Mouse (Mus musculus) right cerebral cortex, postnatal 4 days (tissue): ENCODE results near the gene Abcb10.
"Not testable (repeated sequence)": the region's sequence is repeated elsewhere in the genome, so short reads cannot be mapped to it uniquely, and the experiment has no call there.

Experiments used
- DNase-seq: peaks from one replicate; pipeline ENCODE4 v3.0.0-alpha.2; 2022

Gene Abcb10

GRCm38 (mm10) chr8:123978926-123979325 is 4.0 kb downstream of the Abcb10 start:
- no peak for DNase-seq

GRCm38 (mm10) chr8:123978166-123978838 is 4.6 kb downstream of the Abcb10 start:
- DNase-seq, result no peak

GRCm38 (mm10) chr8:123977499-123977898 is 5.4 kb downstream of the Abcb10 start:
- no peak for DNase-seq

GRCm38 (mm10) chr8:123973495-123973894 is 9.4 kb downstream of the Abcb10 start:
- DNase-seq, result no peak

GRCm38 (mm10) chr8:123966896-123967295 is 16.0 kb downstream of the Abcb10 start:
- no peak for DNase-seq

- no peak for DNase-seq
These were observed 21.6 kb downstream of the Abcb10 start for GRCm38 (mm10) chr8:123961371-123961770.

GRCm38 (mm10) chr8:123960556-123960955 is 22.4 kb downstream of the Abcb10 start:
- not testable (repeated sequence) for DNase-seq

GRCm38 (mm10) chr8:123960056-123960455 is 22.9 kb downstream of the Abcb10 start:
- no peak for DNase-seq

GRCm38 (mm10) chr8:123959473-123959872 is 23.4 kb downstream of the Abcb10 start:
- DNase-seq, result no peak

- DNase-seq, result peak; percentile 21
These were observed 24.8 kb downstream of the Abcb10 start for GRCm38 (mm10) chr8:123958130-123958529.

GRCm38 (mm10) chr8:123954246-123954645 is 28.7 kb downstream of the Abcb10 start:
- DNase-seq, result no peak

GRCm38 (mm10) chr8:123953686-123954085 is 29.2 kb downstream of the Abcb10 start:
- no peak for DNase-seq

GRCm38 (mm10) chr8:123950077-123950802 is 32.7 kb downstream of the Abcb10 start:
- DNase-seq, result peak; percentile 31

GRCm38 (mm10) chr8:123949686-123949986 is 33.3 kb downstream of the Abcb10 start:
- DNase-seq, result no peak

GRCm38 (mm10) chr8:123948942-123949685 is 33.8 kb downstream of the Abcb10 start, which contains the start of gene Nup133:
Nup133 (minus strand) TSS chr8:123949265.
- peak; percentile 100 for DNase-seq

- no peak for DNase-seq
These were observed 53.9 kb downstream of the Abcb10 start for GRCm38 (mm10) chr8:123929026-123929425.

- DNase-seq, result no peak
These were observed 57.3 kb downstream of the Abcb10 start for GRCm38 (mm10) chr8:123925671-123926070.

GRCm38 (mm10) chr8:123924719-123925118 is 58.2 kb downstream of the Abcb10 start:
- peak; percentile 78 for DNase-seq

GRCm38 (mm10) chr8:123914635-123915034 is 68.3 kb downstream of the Abcb10 start:
- DNase-seq, result no peak

GRCm38 (mm10) chr8:123912265-123912664 is 70.7 kb downstream of the Abcb10 start:
- no peak for DNase-seq

GRCm38 (mm10) chr8:123907604-123908003 is 75.3 kb downstream of the Abcb10 start:
- DNase-seq, result no peak

GRCm38 (mm10) chr8:123902653-123903052 is 80.3 kb downstream of the Abcb10 start:
- no peak for DNase-seq
